Comparison of ENCODE assay signal across 33 mouse cellular contexts in the genomic region with DNA sequence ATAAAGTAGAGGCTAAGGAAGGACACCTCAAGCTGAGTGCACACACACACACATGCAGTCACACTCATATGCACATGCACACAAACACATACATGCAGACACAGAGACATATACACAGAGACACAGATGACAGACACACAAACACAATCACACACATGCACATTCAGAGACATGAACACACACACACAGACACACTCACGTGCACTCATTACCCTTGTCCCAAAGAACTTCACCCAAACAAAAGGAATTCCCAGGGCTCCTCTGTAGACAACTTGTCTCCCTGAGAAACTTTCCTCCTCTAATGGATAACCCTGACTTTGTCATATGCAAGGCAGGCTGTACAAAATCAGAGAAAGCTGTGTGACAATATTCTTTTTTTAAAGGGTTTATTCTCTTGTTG. TPM values are rescaled to one million over a fixed set of nuclear protein-coding genes. Genes with fewer than 3 reads are reported as not detected.
"Had no signal": no experiment of that assay in that cellular context is flagged by ENCODE, and none has a peak within 500 bp of the region (broad histone marks: within the 10 kb centered on the region; RNA-seq: fewer than 3 reads in every experiment).

No protein-coding gene starts in this region.

- H3K4me2 ChIP-seq: embryonic facial prominence, embryonic 12.5 days; embryonic facial prominence, embryonic 13.5 days; embryonic facial prominence, embryonic 15.5 days; forebrain, embryonic 12.5 days; forebrain, embryonic 13.5 days; forebrain, embryonic 15.5 days had no signal

- H3K36me3 ChIP-seq: embryonic facial prominence, embryonic 10.5 days; embryonic facial prominence, embryonic 12.5 days; embryonic facial prominence, embryonic 13.5 days; embryonic facial prominence, embryonic 15.5 days; forebrain, embryonic 10.5 days; forebrain, embryonic 12.5 days; forebrain, embryonic 15.5 days had no signal

- H3K9me3 ChIP-seq: embryonic facial prominence, embryonic 10.5 days; embryonic facial prominence, embryonic 12.5 days; embryonic facial prominence, embryonic 13.5 days; embryonic facial prominence, embryonic 15.5 days; forebrain, embryonic 10.5 days; forebrain, embryonic 12.5 days; forebrain, embryonic 13.5 days; forebrain, embryonic 15.5 days had no signal

- H3K27me3 ChIP-seq: embryonic facial prominence, embryonic 12.5 days; embryonic facial prominence, embryonic 13.5 days; embryonic facial prominence, embryonic 15.5 days; forebrain, embryonic 12.5 days; forebrain, embryonic 13.5 days; forebrain, embryonic 15.5 days had no signal

- DNase-seq: cerebellum, adult 2 months; cerebellum, adult 8-10 months; cerebellum, adult 9-10 months; cerebellum, adult 9-11 months; cerebellum, postnatal 10 days; cerebellum, postnatal 14 days; cerebellum, postnatal 25 days; cerebellum, postnatal 36 days; embryo, embryonic 11 days; forebrain, postnatal 0 days; gastrocnemius, adult 2 months; gastrocnemius, postnatal 10 days; gastrocnemius, postnatal 14 days; gastrocnemius, postnatal 25 days; gastrocnemius, postnatal 36 days; heart, adult 18-20 months; heart, adult 2 months had no signal

- H3K4me3 ChIP-seq: embryonic facial prominence, embryonic 10.5 days; embryonic facial prominence, embryonic 12.5 days; embryonic facial prominence, embryonic 13.5 days; embryonic facial prominence, embryonic 15.5 days; erythroblast, embryonic 14.5 days; forebrain, embryonic 10.5 days; forebrain, embryonic 12.5 days; forebrain, embryonic 13.5 days; forebrain, embryonic 15.5 days; gastrocnemius, adult 2 months; heart, adult 2 months had no signal

- H3K27ac ChIP-seq: embryonic facial prominence, embryonic 10.5 days; embryonic facial prominence, embryonic 12.5 days; embryonic facial prominence, embryonic 13.5 days; embryonic facial prominence, embryonic 15.5 days; forebrain, embryonic 10.5 days; forebrain, embryonic 12.5 days; forebrain, embryonic 13.5 days; forebrain, embryonic 15.5 days; gastrocnemius, adult 2 months; heart, adult 2 months had no signal

- ATAC-seq: forebrain, embryonic 13.5 days; forebrain, embryonic 14.5 days; forebrain, embryonic 15.5 days; forebrain, embryonic 16.5 days; forebrain, postnatal 0 days had no signal

- H3K9ac ChIP-seq: embryonic facial prominence, embryonic 12.5 days; embryonic facial prominence, embryonic 13.5 days; embryonic facial prominence, embryonic 15.5 days; forebrain, embryonic 12.5 days; forebrain, embryonic 13.5 days; forebrain, embryonic 15.5 days; forebrain, postnatal 0 days had no signal

RNA-seq across cellular contexts. Expression of gene Gcnt3, which starts 52.4 kb away (rescaled TPM):
- polyA plus RNA-seq: cerebellum, adult 2 months; cortical plate, adult 2 months; embryonic facial prominence, embryonic 10.5 days; embryonic facial prominence, embryonic 11.5 days; embryonic facial prominence, embryonic 12.5 days; erythroblast, embryonic 14.5 days; forebrain, embryonic 10.5 days; forebrain, embryonic 11.5 days; forebrain, embryonic 12.5 days; forebrain, embryonic 13.5 days; forebrain, embryonic 14.5 days; forebrain, embryonic 15.5 days; forebrain, embryonic 16.5 days; forebrain, postnatal 0 days; frontal cortex, adult 2 months; gonadal fat pad, adult 2 months; heart, adult 2 months had no signal
